Mouse (Mus musculus) forelimb bud, embryonic 11.5 days (tissue): Measurements from ENCODE around the gene Elp4.

Experiments
- DNase-seq: peaks from one replicate; pipeline ENCODE4 v3.0.0-alpha.2; 2012; ENCODE audit warnings: low read depth, low spot score

Gene Elp4

DNA sequence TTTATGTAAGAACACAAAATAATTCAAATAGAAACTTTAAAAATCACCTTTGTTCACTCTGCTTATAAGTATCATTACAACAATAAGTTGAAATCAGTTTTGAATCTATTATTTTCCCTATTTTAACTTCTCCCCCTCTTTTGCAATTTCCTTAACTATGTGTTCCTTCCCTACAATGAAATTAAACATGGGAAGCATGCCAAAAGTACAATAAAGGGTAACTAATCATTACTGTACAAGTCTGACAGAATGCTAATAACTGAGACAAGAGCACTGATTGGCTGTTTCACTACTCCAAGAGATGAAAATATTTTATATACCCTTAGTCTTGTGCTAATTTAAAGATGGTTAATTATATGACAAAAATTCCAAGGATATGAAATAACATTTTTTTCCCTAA lies 99.2 kb downstream of the Elp4 start:
- no peak for DNase-seq

- no peak for DNase-seq
Observed at GRCm38 (mm10) chr2:105804506-105804905, 99.9 kb downstream of the Elp4 start.

GRCm38 (mm10) chr2:105803427-105803826 lies 100.9 kb downstream of the Elp4 start:
- DNase-seq, result no peak

DNA sequence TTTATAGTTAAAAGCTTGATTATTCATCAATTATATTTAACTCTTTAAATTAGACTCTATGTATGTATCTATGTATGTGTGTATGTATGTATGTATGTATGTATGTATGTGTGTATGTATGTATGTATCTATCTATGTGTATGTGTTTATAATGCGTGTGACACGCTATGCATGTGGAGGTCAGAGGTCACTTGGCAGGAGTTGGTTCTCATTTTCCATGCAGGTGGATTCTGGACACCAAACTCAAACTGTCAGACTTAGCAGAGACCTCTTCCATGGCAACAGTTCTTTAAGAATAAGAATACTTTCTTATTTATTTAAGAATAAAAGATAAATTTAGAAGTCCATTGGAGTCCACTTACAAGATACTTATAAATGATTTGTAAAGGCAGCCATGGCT lies 101.5 kb downstream of the Elp4 start:
- DNase-seq, result no peak

DNA sequence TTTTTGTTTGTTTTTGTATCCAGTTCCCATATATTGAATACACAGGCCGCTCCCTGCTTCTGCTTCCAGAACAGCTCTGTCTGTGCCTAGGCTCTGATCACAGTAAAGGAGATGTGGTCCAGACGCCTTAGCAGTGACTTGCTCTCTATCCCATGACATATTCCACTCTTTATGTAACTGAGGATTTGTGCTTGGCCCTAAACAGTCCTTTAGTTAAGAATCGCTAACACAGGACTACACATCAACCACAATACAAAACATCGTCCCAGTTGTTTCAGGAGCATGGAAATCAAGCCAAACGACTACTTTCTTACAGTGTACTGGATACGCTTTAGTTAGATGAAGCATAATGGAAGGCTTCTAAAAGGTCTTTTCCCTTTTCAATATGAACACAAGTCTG lies 102.8 kb downstream of the Elp4 start:
- DNase-seq, result no peak

DNA sequence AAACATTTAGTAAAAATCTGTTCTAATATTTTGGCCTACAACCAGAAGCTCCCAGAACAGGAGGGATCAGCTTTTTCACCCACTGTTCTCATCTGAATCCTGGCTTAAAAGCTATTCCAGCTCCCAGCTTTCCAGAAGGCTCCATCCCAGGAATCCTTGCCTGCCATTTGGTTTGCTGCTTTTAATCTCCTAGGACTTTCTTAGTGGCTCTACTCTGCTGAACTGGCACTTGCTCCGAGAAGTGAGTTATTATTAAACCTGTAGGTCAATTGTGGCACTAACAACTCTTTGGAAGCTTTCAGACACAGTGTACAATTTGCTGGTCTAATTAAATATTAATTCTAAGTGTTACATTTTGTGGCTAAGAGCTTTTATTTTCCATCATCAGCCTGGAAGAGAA lies 103.7 kb downstream of the Elp4 start:
- DNase-seq, result no peak

DNA sequence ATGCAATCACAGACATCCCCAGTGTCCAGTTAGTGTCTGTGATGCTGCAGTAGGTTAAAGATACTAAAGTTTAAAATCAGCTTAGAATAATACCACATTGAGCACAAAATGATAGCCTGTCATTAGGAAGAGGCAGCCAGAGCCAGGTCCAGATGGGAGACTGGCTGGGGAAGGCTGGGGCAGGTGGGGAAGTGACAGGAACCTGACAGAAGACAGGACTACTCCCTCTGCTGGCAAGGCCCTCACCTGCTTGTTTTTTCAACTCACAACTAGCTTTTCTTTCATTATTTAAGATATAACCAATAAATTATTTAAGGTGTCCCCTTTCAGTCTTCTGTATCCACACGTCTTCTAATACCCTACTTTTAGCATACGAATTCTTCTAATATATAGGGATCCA lies 104.5 kb downstream of the Elp4 start:
- DNase-seq, result no peak

DNA sequence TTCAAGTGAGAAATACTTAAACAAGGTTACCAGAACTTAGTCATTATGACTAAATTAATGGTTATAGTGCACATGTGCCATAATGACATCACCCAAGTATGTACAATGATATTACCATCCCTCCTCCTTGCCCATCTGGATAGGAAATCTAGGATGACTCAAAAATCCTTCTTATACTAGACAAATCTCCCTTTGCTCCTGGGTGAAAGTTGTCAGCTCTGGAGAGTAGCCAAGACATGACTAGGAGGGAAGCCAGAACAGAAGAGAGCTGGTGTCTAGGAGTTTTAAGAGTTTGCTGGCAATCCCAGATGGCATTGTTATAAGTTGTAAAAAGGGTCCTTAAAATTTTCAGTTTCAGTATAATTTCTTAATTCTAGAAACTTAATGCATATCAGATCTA lies 106.5 kb downstream of the Elp4 start:
- no peak for DNase-seq

DNA sequence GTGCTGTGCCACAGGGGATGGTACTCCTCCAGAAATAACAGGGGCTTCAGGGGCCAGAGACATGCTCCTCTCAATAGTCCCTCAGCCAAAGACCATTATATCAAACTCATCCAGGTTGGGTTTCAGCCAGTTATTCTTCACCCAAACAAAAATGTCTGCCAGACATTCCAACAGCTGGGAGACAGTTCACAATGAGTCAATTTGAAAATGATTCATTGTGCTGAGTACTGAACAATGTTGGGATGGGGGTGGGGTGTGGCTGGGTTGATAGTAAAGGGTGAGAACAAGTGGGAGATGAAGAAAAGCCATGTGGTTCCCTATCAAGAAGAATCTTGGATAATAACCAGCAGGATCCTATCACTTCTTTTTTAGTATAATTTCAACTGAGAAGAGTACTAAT lies 108.3 kb downstream of the Elp4 start:
- no peak for DNase-seq

DNA sequence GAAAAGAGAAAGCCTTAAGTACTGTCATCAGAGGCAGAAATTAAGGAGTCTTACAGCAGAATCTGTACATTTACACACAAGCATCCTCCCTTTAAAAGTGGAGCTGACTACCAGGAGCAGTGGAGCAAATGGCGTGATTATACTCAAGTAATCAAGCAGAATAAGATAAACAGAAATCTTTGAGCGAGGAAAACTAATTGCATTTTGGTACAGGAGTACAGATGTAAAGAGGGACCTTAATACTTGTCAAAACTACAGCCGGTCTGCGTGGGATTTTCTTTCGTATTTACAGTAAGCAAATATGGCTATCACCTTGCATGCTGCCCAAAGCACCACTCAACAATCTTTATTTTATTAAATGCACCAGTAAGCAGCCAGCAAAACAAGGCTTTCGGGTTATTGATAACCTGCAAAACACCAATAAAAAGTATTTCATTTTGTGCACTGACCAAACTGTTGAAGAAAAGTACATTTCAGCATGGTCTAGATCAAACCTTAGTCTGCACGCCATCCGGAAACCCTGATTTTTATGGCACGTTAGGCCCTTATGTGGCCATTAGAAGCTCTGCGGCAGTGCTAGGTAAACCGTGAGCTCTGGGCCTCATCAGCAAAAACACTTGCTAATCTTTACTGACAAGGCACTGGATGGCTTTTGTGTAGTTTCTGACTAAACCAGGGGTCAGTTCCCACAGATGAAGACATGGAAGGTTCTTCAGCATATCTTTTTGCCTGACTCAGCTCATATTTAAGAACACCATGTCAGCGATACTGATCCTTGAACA lies 111.8 kb downstream of the Elp4 start:
- DNase-seq, result peak; percentile 48

DNA sequence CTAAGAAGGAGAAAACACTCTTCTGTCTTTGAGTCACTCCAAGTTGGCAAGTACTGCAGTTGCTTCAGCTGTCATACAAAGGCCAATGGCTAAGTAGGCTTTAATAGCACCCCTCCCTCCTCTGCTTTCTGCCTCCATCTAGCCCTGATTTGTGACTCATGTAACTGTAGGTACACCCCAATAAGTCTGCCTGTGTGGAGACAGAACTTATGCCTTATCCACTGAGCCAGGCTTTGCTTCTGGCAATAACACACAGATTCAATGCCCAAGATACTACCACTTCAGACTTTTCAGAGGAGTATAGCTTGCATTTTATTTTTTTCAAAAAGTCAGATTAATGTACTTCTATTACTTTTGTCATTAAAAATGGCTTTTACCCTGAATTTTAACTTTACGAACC lies 114.4 kb downstream of the Elp4 start:
- no peak for DNase-seq

DNA sequence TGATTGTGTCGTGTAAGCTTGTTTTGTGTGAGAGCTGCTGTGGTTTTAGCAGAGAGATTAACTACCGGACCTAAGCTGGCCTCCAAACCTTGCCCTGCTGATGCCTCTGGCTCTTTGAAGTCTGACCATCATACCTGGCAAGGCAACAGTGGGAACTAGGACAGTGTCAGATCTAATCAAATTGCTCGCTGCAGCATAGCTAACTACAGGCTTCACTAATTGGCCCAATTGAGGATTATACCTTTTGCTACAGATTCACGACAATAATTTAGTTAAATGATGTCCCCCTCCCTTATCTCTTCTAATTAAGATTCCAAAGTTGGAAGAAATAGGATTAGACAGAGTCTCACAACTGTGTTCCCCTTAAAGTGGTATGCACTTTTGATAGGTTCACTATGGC lies 116.6 kb downstream of the Elp4 start:
- DNase-seq, result no peak

- no peak for DNase-seq
Observed at GRCm38 (mm10) chr2:105786986-105787385, 117.4 kb downstream of the Elp4 start.

GRCm38 (mm10) chr2:105782885-105783284 lies 121.5 kb downstream of the Elp4 start:
- DNase-seq, result no peak

DNA sequence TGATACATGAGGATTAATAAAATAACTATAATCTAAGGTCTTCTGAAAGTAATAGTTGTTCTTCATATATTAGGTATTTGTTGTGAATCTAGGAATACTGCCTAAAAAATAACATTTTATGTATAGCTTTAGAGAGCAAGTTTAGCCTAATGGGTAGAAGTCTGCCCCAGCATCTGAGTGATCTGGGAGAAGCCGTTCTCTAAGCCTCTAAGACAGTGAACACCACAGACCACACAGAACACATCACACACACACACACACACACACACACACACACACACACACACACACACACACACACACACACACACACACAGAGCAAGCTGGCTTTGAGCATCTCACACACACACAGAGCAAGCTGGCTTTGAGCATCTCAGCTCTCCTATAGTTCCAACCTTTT lies 123.6 kb downstream of the Elp4 start:
- no peak for DNase-seq

DNA sequence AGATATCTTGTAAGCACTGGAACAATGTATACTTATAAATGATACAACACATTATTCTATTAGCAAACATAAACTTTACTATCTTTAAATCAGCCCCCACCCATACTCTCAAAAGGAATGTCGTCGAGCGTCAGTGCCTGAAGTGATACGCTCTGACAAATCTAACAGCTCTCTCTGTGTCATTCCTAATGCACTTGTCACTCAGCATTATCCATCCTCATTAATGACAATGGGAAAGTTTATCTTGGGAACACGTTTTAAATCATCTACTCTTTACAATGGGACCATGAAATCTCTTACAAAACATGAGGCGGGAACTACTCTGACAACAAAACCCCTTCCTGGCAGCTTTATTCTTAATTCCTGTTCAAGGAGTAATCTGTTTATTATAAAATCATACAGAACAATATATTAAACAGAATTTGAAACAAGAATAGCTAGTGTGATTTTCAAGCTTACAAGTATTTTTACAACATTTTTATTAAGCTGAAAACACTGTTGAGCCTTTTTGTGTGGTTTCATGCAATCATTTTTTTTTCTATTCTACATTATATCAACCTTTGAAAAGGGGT lies 125.0 kb downstream of the Elp4 start:
- DNase-seq, result no peak

GRCm38 (mm10) chr2:105771314-105771713 lies 133.1 kb downstream of the Elp4 start:
- no peak for DNase-seq

DNA sequence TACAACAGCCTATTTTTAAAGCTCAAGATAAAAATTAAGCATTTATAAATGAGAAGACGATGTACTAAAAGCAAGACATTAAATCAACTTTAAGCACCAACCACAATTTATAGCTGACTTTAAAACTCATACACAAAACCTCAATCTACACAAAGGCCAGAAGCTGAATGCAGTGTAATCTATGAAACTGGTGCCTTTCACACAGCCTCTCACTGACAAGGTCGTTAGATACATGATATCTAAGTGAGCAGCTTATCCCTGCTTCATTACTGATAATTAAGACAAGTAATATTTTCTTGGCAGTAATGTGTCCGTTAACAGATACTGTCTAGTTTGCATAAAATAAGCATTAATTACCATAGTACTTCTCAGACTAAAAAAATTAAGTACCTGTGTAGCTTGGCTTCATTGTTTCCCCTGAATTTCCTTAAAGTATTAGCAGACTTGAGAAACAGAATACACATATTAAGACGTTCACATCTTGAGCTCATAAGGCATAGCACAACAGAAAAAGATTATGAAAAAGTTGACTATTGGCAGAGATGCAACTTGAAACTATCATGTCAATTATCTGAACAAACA lies 134.5 kb downstream of the Elp4 start:
- DNase-seq, result no peak

DNA sequence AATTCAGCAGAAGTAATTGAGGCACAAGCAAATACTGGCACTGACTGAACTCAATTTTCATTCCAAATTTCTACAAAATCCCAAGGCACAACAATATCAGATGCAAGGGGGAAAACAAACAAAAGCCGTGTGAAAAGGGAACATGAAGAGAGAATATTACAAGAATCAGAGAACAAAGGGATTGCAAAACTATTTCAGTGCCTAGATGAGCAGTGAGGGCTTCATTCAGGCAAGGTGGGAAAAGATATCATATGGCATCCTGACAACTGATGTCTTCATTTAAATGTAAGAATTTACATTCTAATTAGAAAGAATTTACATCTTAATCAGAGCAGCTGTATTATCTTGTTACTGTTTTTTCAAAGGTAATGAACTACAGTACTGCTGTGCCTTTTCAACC lies 150.9 kb downstream of the Elp4 start:
- no peak for DNase-seq

DNA sequence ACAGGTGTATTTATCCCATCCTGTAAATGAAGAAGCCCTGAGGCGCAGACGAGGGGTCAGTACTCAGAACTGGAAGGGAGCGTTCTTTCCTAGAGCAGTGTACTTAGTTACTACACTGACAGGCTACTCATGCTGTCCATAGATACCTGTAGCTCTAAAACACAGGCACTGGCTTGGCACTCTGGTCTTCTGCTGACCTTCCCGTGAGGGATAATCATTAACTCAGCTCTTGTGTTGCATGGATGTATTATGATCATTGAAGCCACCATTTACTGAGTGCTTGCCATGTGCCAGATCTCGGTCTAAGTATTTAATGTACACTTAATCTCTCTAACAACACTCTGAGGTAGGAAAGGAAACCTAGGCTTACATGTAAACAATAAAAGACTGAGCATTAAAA lies 155.3 kb downstream of the Elp4 start:
- DNase-seq, result no peak

DNA sequence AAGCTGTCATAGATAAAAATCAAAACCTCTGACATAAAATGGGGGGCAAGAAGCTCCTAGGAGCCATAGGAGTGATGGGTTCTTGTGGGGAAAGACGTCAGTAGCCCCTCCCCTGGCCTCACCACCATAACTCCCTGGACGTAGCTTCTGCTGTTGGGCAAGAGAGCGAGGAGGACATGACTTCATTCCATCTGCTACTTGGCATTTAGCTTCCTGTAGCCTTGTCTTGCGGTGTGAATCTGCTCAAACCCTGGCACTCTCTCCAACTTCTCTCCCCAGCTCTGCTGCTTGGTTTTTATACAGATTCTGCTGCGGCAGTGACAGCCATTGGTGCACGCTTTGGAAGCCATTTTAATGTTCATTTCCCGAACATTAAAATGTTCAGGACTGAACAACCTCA lies 157.5 kb downstream of the Elp4 start:
- DNase-seq, result no peak

DNA sequence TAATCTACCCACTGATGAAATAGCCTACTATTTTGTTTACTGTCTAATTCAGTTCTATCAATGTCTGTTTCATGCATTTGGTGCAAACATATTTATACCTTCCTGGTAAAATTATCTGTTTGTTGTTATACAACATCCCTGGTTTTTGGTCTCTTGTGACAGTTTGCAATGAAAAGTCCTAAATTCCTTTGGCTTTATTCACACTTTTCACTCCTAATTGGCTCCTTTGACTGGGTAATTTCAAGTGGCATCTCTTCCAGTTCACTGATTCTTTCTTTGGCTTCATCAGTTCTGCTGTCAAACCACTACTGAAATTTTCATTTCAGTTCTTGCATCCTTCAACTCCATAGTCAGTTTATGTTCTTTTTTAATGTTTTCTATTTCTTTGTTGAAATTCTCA lies 168.2 kb downstream of the Elp4 start:
- no peak for DNase-seq

DNA sequence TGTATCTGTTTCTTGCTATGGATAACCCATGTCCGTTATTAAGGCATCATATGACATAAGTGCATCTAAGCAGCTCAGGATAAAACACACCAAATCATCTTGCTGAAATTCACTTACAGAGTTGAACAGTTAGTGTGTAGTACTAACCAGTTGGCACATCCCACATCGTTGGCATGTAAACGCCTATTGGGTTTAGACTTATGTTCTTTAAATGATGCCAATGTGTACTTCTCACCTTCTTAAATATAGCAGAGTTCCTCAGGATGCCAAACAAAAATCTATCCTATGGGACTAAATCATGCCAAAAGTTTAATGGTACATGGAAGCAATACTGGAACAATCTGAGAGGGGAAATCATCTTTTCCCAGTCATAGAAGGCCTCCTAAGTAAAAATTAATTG lies 173.7 kb downstream of the Elp4 start:
- DNase-seq, result no peak
